Mouse (Mus musculus) cortical plate, adult 2 months (tissue): Measurements from ENCODE around the gene Ube2n.

ENCODE experiments used
- CTCF ChIP-seq: fragments of 200-500 bp; IDR thresholded peaks from 2 replicates; pipeline ENCODE4 v1.5.1; 2011; ENCODE audit warnings: mild to moderate bottlenecking, control low read depth, low read length; ENCODE audit not compliant: insufficient read depth; ENCODE audit errors: extremely low read depth
- POLR2A ChIP-seq: fragments of 200-500 bp; IDR thresholded peaks from 2 replicates; pipeline ENCODE4 v1.6.1; 2011; ENCODE audit warnings: mild to moderate bottlenecking, low read length, control low read depth; ENCODE audit not compliant: insufficient read depth; ENCODE audit errors: extremely low read depth

- TF ChIP-seq POLR2A = no peak
- TF ChIP-seq CTCF = no peak
Observed at GRCm38 (mm10) chr10:95494268-95494667, 20.7 kb upstream of the Ube2n start.
